Mouse (Mus musculus): ENCODE data around the gene Doc2b.

GRCm38 (mm10) chr11:75830386-75830785, 34.5 kb upstream of the Doc2b start:
- TF ChIP-seq CTCF (IDR thresholded peaks at IDR 0.05) (no peak), EP300 (IDR thresholded peaks at IDR 0.05) (no peak)

All from lung, postnatal 0 days (tissue).